Mouse (Mus musculus): ENCODE results near the gene Ly6g5c. TPM values are rescaled to one million over a fixed set of nuclear protein-coding genes. Genes with fewer than 3 reads are reported as not detected.

Ly6g5c gene
- polyA plus RNA-seq, 1 experiment: not detected

- 0 out of 2 replicates have a peak, but pooled peaks cover 2% of the 10 kb centered on the region for H3K4me1 ChIP-seq (ENCODE audit: control insufficient read depth, insufficient read depth, low read length)
- H3K4me3 ChIP-seq (ENCODE audit: insufficient read depth, low read length): peak within 1 kb of the TSS; percentile 48
- TF ChIP-seq CTCF (IDR thresholded peaks at IDR 0.05; ENCODE audit: low read depth, low read length) (no peak), POLR2A (IDR thresholded peaks at IDR 0.05; ENCODE audit: borderline replicate concordance, low read depth, low read length) (no peak)
Measured at GRCm38 (mm10) chr17:35064951-35065947, 42.8 kb upstream of the Ly6g5c start, which contains the start of gene Ly6g6c. Gene Ly6g6c (plus strand): TSS chr17:35065388.

GRCm38 (mm10) chr17:35066084-35066483 is 42.0 kb upstream of the Ly6g5c start, which contains the start of gene Mpig6b:
Gene Mpig6b (minus strand): TSS chr17:35066184.
- Histone ChIP-seq H3K4me1 (ENCODE audit: control insufficient read depth, insufficient read depth, low read length) (0 out of 2 replicates have a peak, but pooled peaks cover 2% of the 10 kb centered on the region), H3K27ac (ENCODE audit: insufficient read depth, low read depth, low read length) (no peak within 1 kb of the TSS), H3K4me3 (ENCODE audit: insufficient read depth, low read length) (peak within 1 kb of the TSS; percentile 48)
- no peak for TF ChIP-seq POLR2A (IDR thresholded peaks at IDR 0.05; ENCODE audit: borderline replicate concordance, low read depth, low read length)
- TF ChIP-seq CTCF (IDR thresholded peaks at IDR 0.05; ENCODE audit: low read depth, low read length): no peak

More at GRCm38 (mm10) chr17:35064951-35065947, 42.8 kb upstream of the Ly6g5c start, which contains the start of gene Ly6g6c:
- H3K27ac ChIP-seq (ENCODE audit: insufficient read depth, low read depth, low read length): no peak within 1 kb of the TSS

- no peak for TF ChIP-seq POLR2A (IDR thresholded peaks at IDR 0.05; ENCODE audit: borderline replicate concordance, low read depth, low read length)
- no peak for TF ChIP-seq CTCF (IDR thresholded peaks at IDR 0.05; ENCODE audit: low read depth, low read length)
- H3K27ac ChIP-seq (ENCODE audit: insufficient read depth, low read depth, low read length): no peak overlapping the region
- no peak overlapping the region for H3K4me3 ChIP-seq (ENCODE audit: insufficient read depth, low read length)
- H3K4me1 ChIP-seq (ENCODE audit: control insufficient read depth, insufficient read depth, low read length): 0 out of 2 replicates have a peak, but pooled peaks cover 2% of the 10 kb centered on the region
Measured at GRCm38 (mm10) chr17:35068213-35068914, 39.7 kb upstream of the Ly6g5c start.

DNA sequence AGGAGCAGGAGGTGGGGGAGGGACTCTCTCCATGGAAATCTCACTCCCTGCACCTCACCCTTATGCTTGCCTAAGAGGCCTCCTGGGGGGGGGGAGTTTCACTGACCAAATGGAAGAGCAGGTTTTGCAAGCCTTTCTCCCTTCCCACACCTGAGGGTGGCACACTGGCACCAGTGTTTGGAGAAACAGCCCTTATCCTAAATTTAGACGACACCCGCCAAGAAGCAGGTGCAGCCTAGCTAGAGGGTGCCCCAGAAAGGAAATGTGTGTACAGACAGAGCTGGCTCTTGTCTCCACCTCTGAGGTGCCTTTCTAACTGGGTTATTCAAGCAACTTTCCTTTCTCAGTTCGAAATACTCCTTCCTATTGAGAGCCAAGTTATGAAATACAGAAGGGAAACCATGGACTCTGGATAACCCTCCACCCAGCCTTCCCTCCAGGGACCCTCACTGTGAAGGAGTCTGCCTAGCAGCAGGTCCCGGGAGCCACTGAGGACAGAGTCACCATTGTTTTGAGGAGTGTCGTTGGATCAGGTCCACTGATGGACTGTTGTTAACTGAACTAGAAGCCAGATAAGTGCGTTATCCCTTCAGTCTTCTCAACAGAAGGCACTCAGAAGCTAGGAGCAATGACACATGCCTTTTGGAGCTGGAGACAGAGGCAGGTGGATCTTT is 37.4 kb upstream of the Ly6g5c start:
- Histone ChIP-seq H3K4me3 (ENCODE audit: insufficient read depth, low read length) (no peak overlapping the region), H3K4me1 (ENCODE audit: control insufficient read depth, insufficient read depth, low read length) (no peaks in the 10 kb centered on the region)

DNA sequence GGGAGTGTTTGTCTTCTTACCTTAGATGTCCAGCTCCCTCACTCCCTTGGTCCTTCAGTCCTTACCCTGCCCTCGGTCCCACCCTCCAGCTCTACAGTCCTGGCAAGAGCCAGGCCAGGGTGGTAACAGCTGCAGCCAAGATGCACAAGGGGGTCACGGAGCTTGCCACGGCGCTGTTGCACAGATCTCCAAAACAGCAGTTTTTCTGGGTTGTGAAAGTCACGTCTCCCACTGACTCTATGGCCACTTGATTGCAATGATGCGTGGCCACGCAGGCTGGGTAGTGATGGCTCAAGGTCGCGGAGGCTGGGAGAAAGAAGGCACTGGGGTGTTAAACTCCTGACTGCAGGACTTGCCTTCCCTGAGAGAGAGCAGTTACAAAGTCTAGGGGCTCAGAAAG is 36.6 kb upstream of the Ly6g5c start:
- Histone ChIP-seq H3K4me1 (ENCODE audit: control insufficient read depth, insufficient read depth, low read length) (no peaks in the 10 kb centered on the region), H3K4me3 (ENCODE audit: insufficient read depth, low read length) (no peak overlapping the region)

More for the DNA sequence above, 37.4 kb upstream of the Ly6g5c start:
- TF ChIP-seq CTCF (IDR thresholded peaks at IDR 0.05; ENCODE audit: low read depth, low read length) (no peak), POLR2A (IDR thresholded peaks at IDR 0.05; ENCODE audit: borderline replicate concordance, low read depth, low read length) (no peak)
- H3K27ac ChIP-seq (ENCODE audit: insufficient read depth, low read depth, low read length): no peak overlapping the region

GRCm38 (mm10) chr17:35074097-35074496 is 34.0 kb upstream of the Ly6g5c start:
- H3K4me3 ChIP-seq (ENCODE audit: insufficient read depth, low read length): no peak overlapping the region

More for the DNA sequence above, 36.6 kb upstream of the Ly6g5c start:
- no peak overlapping the region for H3K27ac ChIP-seq (ENCODE audit: insufficient read depth, low read depth, low read length)
- TF ChIP-seq POLR2A (IDR thresholded peaks at IDR 0.05; ENCODE audit: borderline replicate concordance, low read depth, low read length): no peak
- no peak for TF ChIP-seq CTCF (IDR thresholded peaks at IDR 0.05; ENCODE audit: low read depth, low read length)

GRCm38 (mm10) chr17:35076507-35077176 is 31.4 kb upstream of the Ly6g5c start, which contains the start of gene Ly6g6e:
Gene Ly6g6e (plus strand): TSS chr17:35076902.
- no peak for TF ChIP-seq CTCF (IDR thresholded peaks at IDR 0.05; ENCODE audit: low read depth, low read length)
- no peak for TF ChIP-seq POLR2A (IDR thresholded peaks at IDR 0.05; ENCODE audit: borderline replicate concordance, low read depth, low read length)
- Histone ChIP-seq H3K27ac (ENCODE audit: insufficient read depth, low read depth, low read length) (no peak within 1 kb of the TSS), H3K4me3 (ENCODE audit: insufficient read depth, low read length) (peak within 1 kb of the TSS; percentile 37), H3K4me1 (ENCODE audit: control insufficient read depth, insufficient read depth, low read length) (peaks cover 24% of the 10 kb centered on the region)

More at GRCm38 (mm10) chr17:35074097-35074496, 34.0 kb upstream of the Ly6g5c start:
- peaks cover 9% of the 10 kb centered on the region for H3K4me1 ChIP-seq (ENCODE audit: control insufficient read depth, insufficient read depth, low read length)
- H3K27ac ChIP-seq (ENCODE audit: insufficient read depth, low read depth, low read length): no peak overlapping the region
- TF ChIP-seq POLR2A (IDR thresholded peaks at IDR 0.05; ENCODE audit: borderline replicate concordance, low read depth, low read length) (no peak), CTCF (IDR thresholded peaks at IDR 0.05; ENCODE audit: low read depth, low read length) (no peak)

DNA sequence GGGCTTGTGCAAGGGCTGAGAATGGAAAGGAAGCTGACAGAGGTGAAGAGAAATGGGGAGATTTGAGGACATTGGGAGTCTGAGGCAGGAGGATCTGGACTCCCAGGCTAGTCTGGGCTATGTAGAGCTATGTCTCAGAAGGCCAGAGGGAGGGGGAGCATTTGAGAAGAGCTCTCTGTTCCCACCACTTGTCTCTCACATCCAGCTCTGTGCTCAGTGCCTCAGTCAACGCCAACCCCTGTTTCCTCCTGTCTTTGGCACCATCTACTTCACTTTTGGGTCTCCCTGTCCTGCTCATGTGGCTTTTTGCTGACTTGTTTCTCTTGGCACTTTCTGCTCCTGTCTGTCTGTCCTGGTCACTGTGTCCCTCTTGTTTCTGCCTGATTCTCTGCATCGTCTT is 30.8 kb upstream of the Ly6g5c start:
- TF ChIP-seq POLR2A (IDR thresholded peaks at IDR 0.05; ENCODE audit: borderline replicate concordance, low read depth, low read length): no peak
- no peak for TF ChIP-seq CTCF (IDR thresholded peaks at IDR 0.05; ENCODE audit: low read depth, low read length)
- Histone ChIP-seq H3K4me1 (ENCODE audit: control insufficient read depth, insufficient read depth, low read length) (peaks cover 24% of the 10 kb centered on the region), H3K27ac (ENCODE audit: insufficient read depth, low read depth, low read length) (no peak overlapping the region), H3K4me3 (ENCODE audit: insufficient read depth, low read length) (no peak overlapping the region)
